Mouse (Mus musculus) gonadal fat pad, adult 2 months (tissue): Measurements from ENCODE around the gene Iqca. TPM values are rescaled to one million over a fixed set of nuclear protein-coding genes. Genes with fewer than 3 reads are reported as not detected.

Experiments
- polyA plus RNA-seq: library from polyadenylated mRNA; depleted of rRNA; stranded (reverse); fragments of >200 nt; gene quantifications from 2 replicates; pipeline ENCODE4 v1.2.3, GENCODE M21; 2012; rRNA removed

The Iqca gene
- polyA plus RNA-seq, 1 experiment: 0.28 TPM

Other genes starting within 250 kb of the Iqca start
- 0.05 TPM in 1 of 2 replicates, not detected in the other for gene Gbx2, start 222.2 kb downstream of the Iqca start, polyA plus RNA-seq
- 26.8 and 36.7 TPM in 2 replicates for gene Asb18, start 138.7 kb downstream of the Iqca start, polyA plus RNA-seq
- 100 and 181 TPM in 2 replicates for gene Ackr3, start 50.6 kb upstream of the Iqca start, polyA plus RNA-seq